Mouse (Mus musculus) testis, postnatal 14 days (tissue): ENCODE measurements at regions not wholly inside any gene's neighbourhood (a gene's known extent, or its start where the extent isn't known, plus 50 kb on each side); places are given as distances from the start of the nearest gene placed in this dataset.

Source experiments
- DNase-seq: peaks from one replicate; pipeline ENCODE4 v3.0.0; 2021; ENCODE audit warnings: low spot score

DNA sequence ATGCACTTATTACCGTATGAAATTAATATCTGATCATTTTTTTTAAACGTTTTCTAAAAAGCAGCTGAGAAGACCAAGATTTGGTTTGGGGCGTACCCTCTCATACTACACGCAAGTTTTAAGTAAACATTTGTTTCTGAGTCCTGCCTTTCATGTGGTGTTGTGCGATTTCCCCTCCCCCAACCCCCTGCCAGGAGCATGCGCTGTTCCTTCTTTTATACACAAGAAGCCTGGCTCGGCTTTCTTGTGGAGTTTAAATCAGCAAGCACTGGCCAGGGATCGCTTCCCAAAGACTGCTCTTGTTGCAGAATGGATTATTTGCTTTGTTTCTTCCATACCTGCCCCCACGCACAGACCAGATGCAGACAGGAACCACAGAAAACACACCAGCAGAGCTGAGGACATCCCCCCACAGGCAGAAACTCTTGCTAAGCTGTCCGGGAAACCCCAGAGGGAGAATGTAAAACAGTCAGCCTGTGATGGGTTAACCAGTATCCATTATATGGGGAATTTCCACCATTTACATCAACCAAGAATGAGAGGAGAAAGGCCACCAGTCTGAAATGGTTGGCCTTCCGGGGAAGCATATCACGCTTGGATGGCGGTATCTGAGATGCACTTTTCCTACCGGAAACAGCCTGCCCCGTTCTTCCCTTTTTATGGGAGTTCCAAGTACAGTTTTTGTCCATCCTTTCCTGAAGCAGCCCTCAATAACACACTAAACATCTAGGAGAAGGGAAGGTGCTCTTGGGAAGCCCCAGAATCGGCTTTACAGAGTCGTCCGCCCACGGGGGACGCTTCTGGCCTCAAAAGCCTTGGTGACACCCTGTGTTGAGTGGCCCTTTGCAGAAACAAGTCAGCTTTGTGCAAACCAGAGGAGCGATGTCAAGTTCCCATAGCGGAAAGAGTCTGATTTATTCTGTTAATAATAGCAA is 91.3 kb downstream of the Tomm20 start:
- no peak for DNase-seq

DNA sequence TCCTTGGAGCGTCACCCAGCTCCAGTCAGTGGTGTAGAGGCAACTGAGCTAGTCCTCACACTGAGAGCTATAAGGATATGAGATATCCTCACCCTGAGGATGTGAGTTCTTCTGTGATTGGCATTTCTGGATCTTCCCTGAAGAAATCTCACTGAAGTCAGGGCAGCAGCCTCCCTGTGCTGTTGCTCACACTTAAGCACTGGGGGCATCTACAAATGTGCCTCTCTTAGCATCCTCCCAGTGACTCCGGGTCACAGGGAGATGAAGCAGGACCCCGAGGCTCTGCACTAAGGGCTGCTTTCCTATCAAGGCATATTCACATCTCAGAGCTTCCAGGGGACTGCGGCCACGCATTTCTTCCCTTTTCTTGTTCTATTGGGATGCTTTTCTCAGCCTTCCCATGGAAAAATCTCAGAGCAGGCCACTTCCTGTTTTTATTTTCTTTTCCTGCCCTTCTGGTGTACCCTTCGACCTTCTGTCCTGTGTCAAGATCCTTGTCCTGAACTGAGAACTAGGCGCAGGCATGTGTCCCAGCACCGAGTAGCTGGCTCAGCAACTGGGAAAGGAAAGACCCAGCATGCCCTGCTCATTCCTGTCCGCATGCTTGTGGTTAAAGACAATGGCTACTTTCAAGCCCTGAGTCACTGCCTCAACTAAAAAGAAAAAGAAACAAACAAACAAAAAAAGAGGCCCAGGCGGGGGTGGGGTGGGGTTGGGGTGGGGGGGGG is 92.8 kb downstream of the Tomm20 start:
- no peak for DNase-seq

DNA sequence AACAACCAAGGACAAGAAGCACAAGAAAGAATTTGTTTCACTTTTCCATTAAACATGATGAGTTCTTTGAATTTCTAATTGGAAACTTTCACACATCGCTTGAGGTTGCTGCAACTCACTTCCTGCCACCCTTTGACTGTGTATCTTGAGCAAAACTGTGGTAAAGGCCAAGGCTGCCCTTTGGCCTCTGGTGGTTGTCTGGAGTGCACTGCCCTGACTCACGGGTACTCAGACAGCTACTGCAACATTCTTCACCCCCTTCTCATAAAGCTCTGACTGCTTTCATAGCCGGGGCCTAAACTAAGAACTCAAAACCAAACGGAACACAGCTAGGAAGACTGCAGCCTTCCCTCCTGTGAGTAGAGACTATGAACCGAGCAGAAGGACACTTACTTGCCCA is 93.5 kb downstream of the Tomm20 start:
- DNase-seq = no peak

DNA sequence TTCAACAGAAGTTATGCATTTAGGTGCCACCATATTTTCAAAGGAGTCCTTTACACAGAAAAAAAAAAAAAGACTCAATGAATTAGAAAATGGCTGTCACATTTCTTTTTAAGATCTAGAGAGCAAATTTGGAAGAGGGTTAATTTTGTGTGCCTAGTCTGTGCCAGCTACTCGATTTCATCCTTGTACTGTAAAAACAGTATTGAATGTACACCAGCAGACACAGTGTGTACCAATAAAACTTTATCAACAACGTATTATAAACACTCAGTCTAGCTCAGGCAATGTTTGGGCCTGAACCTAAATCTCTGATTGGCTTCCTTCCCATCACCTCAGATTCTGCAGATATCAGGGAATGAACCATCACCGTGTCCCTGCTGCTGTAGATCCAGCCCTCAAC is 93.9 kb downstream of the Tomm20 start:
- no peak for DNase-seq

DNA sequence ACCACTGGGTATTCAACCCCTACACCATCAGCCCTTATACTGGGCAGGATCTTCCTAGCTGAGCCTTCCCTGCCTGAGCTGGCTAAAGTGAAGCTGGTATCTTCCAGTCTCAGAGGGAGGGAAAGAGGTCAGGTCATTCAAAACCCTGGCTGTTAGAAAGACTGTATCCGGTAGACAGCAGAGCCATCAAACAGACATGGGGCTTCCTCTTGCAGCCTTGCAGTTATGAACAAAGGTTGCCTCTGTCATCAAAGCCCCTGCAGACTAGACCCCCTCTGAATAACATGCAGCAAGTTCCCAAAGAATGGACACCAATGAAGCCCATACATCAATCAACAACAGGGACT is 95.5 kb downstream of the Tomm20 start:
- no peak for DNase-seq

DNA sequence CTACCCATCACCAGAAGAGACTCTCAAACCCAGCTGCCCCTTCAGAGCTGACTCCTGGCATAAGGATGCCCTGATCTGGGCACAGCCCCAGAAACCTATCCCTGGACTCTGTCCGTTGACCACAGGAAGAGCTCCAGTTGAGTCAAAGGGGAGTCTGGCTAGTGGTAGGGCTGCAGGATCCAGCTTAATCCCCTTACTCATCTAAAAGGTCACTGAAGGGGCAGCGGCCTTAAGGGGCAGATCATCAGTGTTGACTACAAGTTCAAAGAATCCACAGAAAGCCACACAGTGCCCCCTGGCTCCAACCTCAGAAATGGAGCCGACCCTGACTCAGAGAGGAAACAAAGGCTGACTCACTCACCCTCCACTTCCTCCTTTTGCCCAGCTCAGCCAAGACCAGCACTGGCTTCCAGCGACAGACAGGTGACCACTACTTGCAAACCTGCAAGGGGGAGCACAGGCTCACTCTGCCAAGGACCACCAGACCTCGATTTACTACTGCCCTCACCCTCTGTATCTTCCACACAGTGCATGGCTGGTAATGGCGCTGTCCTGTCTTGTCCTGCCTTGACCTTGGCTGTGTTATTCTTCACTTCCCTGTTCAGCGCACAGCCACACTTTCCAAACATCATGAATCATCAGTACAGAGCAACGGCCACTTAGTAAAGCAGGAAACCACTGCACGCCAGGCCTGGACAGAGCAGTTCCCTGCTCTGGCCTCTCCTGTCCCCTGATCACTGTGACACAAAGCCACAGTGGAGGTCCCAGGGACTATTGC is 96.0 kb downstream of the Tomm20 start:
- no peak for DNase-seq

DNA sequence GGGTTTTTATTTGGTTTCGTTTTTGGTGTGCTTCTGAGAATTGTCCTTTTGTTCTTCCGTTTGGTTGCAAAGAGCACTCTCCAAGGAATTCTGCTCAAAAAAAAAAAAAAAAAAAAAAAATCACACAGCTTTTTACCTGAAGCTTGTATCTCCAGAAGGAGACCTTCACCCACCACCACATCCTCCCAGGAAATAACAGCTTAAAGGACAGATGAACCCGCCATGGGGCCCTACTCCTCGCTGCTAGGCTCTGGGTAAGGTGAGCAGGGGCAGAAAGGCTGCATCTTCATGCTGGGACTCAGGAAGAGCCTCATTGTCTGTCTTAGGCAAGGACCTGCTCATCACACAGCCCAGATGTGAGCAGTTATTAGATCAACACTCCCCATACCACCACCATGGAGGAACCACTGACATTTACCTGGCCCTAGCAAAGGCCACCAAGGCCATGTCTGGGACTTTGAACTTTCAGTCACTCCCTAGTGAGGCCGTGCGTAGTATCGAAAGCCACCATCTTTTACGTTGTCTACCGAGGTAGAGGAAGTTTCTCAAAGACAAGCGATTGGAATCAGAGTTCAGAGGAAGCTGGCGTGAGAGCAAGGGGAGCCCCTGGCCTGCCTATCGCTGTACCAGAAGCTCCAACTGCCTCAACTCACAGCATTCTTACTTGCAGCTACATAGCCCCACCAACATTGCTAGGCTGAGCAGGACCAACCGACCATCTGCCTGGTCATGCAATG is 97.1 kb downstream of the Tomm20 start:
- no peak for DNase-seq

DNA sequence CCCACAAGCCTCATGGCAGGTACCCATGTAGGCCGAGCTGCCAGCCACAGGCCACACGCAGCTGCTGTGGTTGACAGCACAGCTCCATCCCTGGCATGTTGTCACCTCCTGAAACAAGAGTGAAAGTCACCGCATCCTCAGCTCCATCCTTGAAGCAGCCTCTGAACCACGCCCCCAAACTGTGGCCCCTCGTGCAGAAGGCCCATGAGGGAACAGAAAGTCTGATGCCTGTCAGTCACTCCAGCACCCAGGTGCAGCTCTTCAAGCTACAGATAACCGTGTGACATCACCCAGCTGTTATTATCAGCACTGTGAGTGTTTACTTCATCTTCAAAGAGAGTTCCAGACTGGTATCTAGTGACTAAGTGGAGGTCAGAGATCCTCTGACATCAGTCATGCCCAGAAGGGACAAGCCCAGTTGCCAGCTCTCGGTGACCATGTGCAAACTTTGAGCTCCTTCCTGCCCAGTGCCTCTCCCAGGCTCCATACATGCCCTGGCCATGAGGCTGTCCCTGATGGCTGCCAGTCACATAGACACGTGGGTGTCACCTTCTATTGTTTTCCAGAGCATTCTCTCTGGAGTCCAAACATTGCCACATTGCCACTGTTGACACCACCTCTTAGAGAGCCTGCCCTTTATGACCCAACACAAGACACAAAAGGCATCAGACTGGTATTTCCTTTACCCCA is 97.8 kb downstream of the Tomm20 start:
- DNase-seq = no peak

DNA sequence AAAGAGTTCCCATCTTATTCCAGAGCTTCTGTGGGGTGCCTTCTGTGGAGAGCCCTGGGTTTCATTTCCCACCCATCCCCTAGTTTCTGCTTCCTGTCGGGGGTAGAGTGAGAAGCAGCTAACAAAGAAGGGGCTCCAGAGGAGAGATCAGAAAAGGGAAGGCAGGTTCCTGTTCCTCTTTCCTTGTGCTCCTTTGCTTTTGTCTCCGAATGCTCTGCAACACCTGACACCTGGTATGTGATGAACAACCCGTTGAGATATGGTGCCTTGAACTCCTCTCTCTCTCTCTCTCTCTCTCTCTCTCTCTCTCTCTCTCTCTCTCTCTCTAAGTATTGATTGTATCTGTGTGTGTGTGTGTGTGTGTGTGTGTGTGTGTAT is 99.5 kb downstream of the Tomm20 start:
- no peak for DNase-seq

DNA sequence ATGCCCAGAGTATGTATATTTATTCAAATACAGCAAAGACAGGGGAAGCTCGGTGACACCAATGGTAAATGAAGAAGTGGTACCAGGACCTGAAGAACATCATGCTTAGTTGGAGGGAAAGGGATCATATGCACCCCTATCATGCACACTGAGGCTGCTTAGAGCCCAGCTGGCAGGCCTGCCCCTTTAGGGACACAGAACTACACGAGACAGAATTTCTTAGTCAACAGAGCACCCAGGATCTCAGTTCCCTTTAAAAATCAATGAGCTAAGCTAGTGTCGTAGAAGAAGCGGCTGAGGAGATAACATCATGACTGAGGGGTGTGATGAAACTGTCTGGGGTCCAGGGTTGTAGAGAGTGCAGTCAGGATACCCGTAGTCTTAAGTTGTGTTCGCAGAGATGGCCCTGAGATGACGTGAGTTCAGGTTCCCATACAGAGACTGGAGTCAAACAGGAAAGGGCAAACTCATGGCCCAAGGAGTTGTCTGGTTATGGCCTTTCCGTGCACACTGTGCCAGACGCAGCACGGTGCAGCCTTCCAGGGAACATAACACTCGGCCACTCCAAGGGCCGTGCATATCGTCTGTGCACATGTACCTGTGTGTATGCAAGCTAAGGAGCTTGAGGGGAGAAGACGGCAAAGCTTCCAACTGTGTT is 100.0 kb downstream of the Tomm20 start:
- DNase-seq = no peak

DNA sequence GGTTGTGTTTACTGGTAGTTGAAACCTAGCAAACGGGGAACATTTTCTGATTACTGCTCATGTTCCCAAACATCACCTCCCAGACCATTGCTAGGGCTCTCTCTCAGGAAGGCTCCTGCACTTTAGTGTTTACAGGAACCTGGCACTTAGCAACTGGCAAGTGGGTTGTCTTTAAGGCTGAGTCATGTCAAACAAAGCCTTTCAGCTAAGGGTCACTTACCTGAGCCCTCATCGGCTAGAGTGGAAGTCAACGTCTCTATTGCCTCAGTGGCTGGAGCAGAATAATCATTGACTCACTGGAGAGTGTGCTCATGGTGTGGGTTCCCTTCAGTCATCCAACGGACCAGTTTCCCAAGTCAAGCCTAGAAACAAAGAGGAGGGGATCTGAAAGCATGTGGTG is 101.0 kb downstream of the Tomm20 start:
- no peak for DNase-seq

DNA sequence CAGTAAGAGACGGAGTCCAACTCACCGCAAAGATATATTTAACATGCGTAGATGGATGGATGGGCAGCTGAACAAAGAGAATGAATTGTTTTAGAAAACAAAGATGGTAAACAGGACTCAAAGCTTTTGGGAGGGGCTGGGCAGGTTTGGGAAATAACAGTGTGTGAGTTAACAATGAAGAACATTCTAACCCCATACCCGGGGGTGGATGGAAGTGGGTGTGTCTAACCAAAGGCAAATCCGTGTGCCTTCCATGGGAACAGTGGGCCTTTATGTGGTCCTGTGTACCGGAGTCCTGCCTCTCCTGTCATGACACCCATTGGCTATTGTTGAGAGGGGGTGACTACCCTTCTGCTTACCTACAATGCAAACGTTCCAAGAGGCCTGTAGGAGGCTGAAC is 104.5 kb downstream of the Tomm20 start:
- DNase-seq = no peak

DNA sequence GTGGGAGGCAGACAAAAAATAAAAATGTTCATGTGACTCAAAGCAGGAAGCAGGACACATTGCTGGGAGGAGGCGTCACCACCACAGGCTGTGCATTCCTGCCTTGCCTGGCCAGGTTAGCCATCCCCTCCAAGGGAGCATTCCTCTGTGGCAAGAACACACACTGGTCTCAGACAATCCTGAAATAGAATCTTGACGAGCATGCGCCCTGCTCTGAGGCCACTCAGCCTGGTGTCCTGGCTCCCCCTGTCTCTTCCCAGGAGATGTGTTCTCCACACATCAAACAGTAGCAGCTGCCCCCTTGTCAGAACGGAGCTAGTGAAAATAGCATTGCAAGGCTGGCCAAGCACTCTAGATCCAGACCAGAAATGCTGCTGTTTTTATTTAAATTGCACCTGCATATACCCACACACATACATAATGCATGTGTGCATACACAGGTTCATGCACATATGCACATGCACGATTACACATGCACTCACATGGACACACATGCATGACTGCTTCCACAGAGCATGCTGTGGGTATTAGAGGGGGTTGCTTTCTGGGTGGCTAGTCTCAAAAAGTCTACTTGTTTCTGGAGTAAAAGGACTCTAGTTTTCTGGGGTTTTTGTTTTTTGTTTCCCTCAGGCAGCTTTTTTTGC is 105.8 kb downstream of the Tomm20 start:
- DNase-seq = peak; percentile 42

DNA sequence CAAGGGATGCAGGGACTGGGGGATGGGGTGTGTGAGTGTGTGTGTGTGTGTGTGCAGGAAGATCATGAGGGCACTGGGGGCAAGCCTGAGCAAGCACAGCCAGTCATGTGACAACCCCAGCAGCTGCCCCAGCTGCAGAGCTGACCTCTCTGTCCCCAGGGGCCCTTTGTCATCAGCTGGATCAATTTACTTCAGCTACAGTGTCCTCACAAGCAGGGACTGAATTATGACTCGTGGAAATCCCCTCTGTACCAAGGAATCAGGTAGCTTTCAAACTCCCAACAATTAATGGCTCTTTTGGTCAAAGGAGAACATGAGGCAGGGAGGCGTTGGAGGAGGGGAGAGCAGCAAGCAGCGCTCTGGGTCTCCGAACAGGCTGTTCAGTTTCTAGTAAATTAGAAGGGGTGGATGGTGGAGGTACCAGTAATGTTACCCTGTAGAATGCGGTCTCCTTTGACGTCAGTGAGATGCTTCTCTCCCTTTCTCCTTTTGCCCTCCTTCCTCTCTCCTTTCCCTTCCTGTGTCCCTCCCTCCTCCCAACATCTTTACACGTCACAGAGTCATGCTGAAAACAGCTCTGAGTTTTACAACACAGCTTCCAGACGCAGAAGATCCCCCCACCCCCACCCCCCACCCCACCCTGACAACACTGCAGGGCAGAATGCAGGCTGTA is 106.5 kb downstream of the Tomm20 start:
- no peak for DNase-seq

DNA sequence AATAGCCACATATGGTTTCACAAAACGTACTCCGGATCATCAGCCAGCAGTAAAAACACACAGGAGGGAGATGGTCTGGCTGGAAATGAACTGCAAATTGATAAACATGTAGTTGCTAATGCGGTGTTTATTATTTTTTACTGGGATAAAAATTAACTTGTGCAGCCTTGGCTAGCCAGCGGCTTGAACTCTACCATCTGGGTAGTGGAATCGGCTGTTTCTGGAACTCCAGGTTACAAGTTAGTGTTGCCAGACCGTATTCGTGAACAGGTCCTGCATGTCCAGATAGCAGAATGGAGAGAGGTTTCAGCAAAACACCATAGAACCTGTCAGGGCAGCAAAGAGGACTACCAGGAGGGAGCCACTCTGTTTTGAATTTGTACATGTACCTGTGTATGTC is 107.4 kb downstream of the Tomm20 start:
- DNase-seq = no peak

DNA sequence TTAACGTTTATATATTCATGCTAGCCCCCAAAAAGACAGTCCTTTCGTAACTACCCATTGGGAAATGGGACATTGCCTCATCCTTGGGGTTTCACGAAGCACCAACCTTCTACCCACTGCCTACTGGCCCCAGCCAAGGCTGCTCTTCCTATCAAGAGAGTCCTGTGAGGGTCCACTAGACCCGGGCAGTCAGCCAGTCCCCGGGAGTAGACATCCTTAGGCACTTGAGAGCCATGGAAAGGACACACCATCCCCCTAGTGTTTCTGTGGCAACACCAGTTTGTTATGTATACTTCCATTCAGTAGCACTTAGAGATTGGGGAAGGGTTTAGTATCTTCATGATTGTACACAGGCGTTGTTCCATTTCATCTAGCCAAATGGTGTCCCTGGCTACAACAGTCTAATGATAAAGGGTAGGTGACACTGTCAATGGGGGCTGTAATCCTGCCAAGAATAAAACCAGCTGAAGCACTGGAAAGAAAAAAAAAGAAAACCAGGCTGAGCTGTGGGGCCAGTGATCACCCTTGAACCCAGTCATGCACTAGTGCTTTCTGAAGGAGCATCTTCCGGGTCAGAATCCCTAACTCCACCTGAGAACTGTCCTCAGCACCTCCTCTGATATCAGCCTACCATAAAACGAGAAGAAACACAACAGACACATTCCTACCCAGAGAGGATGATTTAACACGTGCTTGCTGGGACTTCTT is 108.2 kb downstream of the Tomm20 start:
- no peak for DNase-seq

DNA sequence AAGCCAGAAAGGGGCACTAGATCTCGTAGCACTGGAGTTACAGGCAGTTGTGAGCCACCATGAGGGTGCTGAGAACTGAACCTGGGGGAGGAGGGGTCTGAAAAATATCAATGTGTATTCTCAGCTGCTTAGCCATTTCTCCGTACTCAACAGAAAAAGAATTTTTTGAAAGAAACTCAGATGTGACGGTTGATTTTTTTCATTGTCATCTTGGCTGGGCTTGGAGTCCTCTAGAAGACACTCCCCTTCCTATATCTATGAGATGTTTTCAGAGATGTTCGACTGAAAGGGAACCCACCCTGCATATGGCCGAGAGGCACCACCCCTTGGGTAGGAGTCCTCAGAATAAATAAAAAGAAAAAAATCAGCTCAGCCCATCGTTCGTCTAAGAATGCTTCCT is 110.1 kb downstream of the Tomm20 start:
- no peak for DNase-seq

DNA sequence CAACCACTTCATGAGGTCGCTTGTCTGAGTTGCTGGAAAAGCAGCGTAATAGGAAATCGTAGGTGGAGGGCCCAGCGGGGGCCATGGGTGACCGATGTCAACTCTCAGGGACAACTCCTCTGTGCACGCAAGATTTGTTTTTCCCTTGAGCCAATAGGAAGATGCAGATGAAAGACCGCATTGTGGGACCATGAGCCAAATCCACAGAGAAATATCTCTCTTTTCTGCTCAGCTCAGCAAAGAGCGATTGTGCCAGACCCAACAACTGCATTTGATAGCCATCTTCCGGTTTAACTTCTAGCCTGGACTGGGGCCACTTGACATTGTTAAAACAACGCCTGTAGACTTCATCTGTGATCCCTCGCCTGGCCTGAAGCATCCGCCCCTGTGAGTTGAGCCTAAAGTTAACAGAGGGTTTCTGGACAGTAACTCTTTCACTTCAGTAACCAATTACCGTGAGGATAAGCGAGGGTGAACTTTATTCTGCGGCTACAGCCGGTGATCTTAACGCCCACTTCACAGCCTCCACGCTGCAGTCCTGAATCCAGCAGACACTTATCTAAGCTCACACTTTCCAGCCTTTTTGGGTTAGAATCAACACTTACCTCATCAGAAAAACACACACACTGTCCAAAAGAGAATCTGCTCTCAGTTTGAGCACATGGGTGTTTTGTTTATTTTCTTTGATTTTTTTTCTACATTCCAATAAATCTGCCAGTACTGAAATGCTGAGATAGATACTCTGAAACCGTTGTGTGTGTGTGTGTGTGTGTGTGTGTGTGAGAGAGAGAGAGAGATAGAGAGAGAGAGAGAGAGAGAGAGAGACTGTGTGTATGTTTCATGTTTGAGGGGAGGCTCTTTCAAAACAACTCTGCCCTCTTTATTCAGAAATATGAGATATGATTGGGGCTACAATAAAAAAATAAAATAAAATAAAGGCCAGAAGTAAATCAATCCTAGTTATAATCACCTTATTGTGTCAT is 111.9 kb downstream of the Tomm20 start:
- no peak for DNase-seq
